ENCODE assay signal across 1 mouse cellular context in genomic region chr17:35413057-35413456, GRCm38 (mm10). TPM values are rescaled to one million over a fixed set of nuclear protein-coding genes. Genes with fewer than 3 reads are reported as not detected.
"Had no signal": no experiment of that assay in that cellular context is flagged by ENCODE, and none has a peak within 500 bp of the region (broad histone marks: within the 10 kb centered on the region; RNA-seq: fewer than 3 reads in every experiment).

No protein-coding gene starts in this region.

RNA-seq across cellular contexts. Expression of gene H2-Q10, which starts 56.8 kb away (rescaled TPM):
- polyA plus RNA-seq: neural tube, embryonic 13.5 days had no signal
